Mouse (Mus musculus): ENCODE measurements around the gene Calcoco2. TPM values are rescaled to one million over a fixed set of nuclear protein-coding genes. Genes with fewer than 3 reads are reported as not detected.
"Not testable (repeated sequence)": the region's sequence is repeated elsewhere in the genome, so short reads cannot be mapped to it uniquely, and the experiment has no call there.

Gene Calcoco2
- polyA plus RNA-seq, 1 experiment from 2014 or later = not detected

- H3K36me3 ChIP-seq; H3K4me3 ChIP-seq; H3K9me3 ChIP-seq; H3K4me2 ChIP-seq (replicated peaks); ATAC-seq (ENCODE audit: low FRiP score, low read depth); H3K4me1 ChIP-seq; H3K9ac ChIP-seq; H3K27ac ChIP-seq: not testable (repeated sequence)
- peaks cover 17% of the 10 kb centered on the region for H3K27me3 ChIP-seq
- WGBS = 86% methylated on average over 3 of the region's 3 CpGs
These were observed 5.2 kb upstream of the Calcoco2 start for GRCm38 (mm10) chr11:96116925-96117324.

GRCm38 (mm10) chr11:96116116-96116515, 4.4 kb upstream of the Calcoco2 start:
- Histone ChIP-seq H3K9me3 (no peaks in the 10 kb centered on the region), H3K36me3 (no peaks in the 10 kb centered on the region), H3K4me1 (no peaks in the 10 kb centered on the region), H3K27me3 (peaks cover 8% of the 10 kb centered on the region), H3K27ac (no peak overlapping the region), H3K9ac (no peak overlapping the region), H3K4me2 (replicated peaks) (no peak overlapping the region), H3K4me3 (no peak overlapping the region)
- no peak for ATAC-seq (ENCODE audit: low FRiP score, low read depth)
- WGBS = 83% methylated on average over 3 of the region's 3 CpGs

GRCm38 (mm10) chr11:96115416-96115815, 3.7 kb upstream of the Calcoco2 start:
- Histone ChIP-seq H3K27me3 (peaks cover 4% of the 10 kb centered on the region; the same call in 1 of the 2 replicates), H3K4me3 (no peak overlapping the region), H3K9me3 (no peaks in the 10 kb centered on the region), H3K27ac (no peak overlapping the region), H3K9ac (no peak overlapping the region), H3K4me2 (replicated peaks) (no peak overlapping the region), H3K36me3 (no peaks in the 10 kb centered on the region), H3K4me1 (no peaks in the 10 kb centered on the region)
- WGBS = 92% methylated on average over 6 of the region's 6 CpGs
- no peak for ATAC-seq (ENCODE audit: low FRiP score, low read depth)

GRCm38 (mm10) chr11:96114077-96114476, 2.3 kb upstream of the Calcoco2 start:
- H3K4me3 ChIP-seq = no peak overlapping the region
- no peak overlapping the region for H3K4me2 ChIP-seq (replicated peaks)
- H3K36me3 ChIP-seq = no peaks in the 10 kb centered on the region
- H3K27me3 ChIP-seq = no peaks in the 10 kb centered on the region; the same call in 1 of the 2 replicates
- no peaks in the 10 kb centered on the region for H3K9me3 ChIP-seq
- H3K4me1 ChIP-seq = no peaks in the 10 kb centered on the region
- ATAC-seq (ENCODE audit: low FRiP score, low read depth) = no peak
- H3K9ac ChIP-seq = no peak overlapping the region
- H3K27ac ChIP-seq = no peak overlapping the region
- 61% methylated on average over 2 of the region's 2 CpGs for WGBS

- not testable (repeated sequence) for H3K4me1 ChIP-seq; H3K27ac ChIP-seq; H3K4me2 ChIP-seq (replicated peaks); H3K9me3 ChIP-seq; H3K27me3 ChIP-seq; H3K36me3 ChIP-seq; ATAC-seq (ENCODE audit: low FRiP score, low read depth); H3K9ac ChIP-seq; H3K4me3 ChIP-seq
- WGBS = 53% methylated on average over 2 of the region's 2 CpGs
These were observed 814 bp downstream of the Calcoco2 start for GRCm38 (mm10) chr11:96110950-96111349.

- ATAC-seq (ENCODE audit: low FRiP score, low read depth) = no peak
- no peaks in the 10 kb centered on the region for H3K4me1 ChIP-seq
- no peak overlapping the region for H3K27ac ChIP-seq
- no peak overlapping the region for H3K4me2 ChIP-seq (replicated peaks)
- no peaks in the 10 kb centered on the region for H3K36me3 ChIP-seq
- H3K4me3 ChIP-seq = no peak overlapping the region
- H3K27me3 ChIP-seq = no peaks in the 10 kb centered on the region
- whole genome bisulfite sequencing = 52% methylated on average over 1 of the region's 1 CpGs
- H3K9me3 ChIP-seq = no peaks in the 10 kb centered on the region
- H3K9ac ChIP-seq = no peak overlapping the region
These were observed 3.4 kb downstream of the Calcoco2 start for GRCm38 (mm10) chr11:96108376-96108775.

GRCm38 (mm10) chr11:96093361-96093760, 18.4 kb downstream of the Calcoco2 start:
- Histone ChIP-seq H3K9ac (no peak overlapping the region), H3K27ac (no peak overlapping the region), H3K36me3 (no peaks in the 10 kb centered on the region), H3K4me2 (replicated peaks) (no peak overlapping the region), H3K4me1 (no peaks in the 10 kb centered on the region), H3K27me3 (peaks cover 3% of the 10 kb centered on the region; the same call in 1 of the 2 replicates), H3K4me3 (no peak overlapping the region), H3K9me3 (no peaks in the 10 kb centered on the region)
- WGBS = 16% methylated on average over 3 of the region's 3 CpGs
- ATAC-seq (ENCODE audit: low FRiP score, low read depth) = no peak

- Histone ChIP-seq H3K27ac (no peak overlapping the region), H3K36me3 (no peaks in the 10 kb centered on the region), H3K4me2 (replicated peaks) (no peak overlapping the region)
These were observed 19.0 kb downstream of the Calcoco2 start for GRCm38 (mm10) chr11:96092674-96093291.

GRCm38 (mm10) chr11:96091073-96091472, 20.7 kb downstream of the Calcoco2 start:
- Histone ChIP-seq H3K4me1 (no peaks in the 10 kb centered on the region), H3K9me3 (no peaks in the 10 kb centered on the region; the same call in 1 of the 2 replicates), H3K36me3 (no peaks in the 10 kb centered on the region), H3K27ac (no peak overlapping the region), H3K27me3 (peaks cover 3% of the 10 kb centered on the region; the same call in 1 of the 2 replicates), H3K4me2 (replicated peaks) (no peak overlapping the region), H3K4me3 (no peak overlapping the region), H3K9ac (no peak overlapping the region)
- WGBS = 58% methylated on average over 2 of the region's 2 CpGs
- no peak for ATAC-seq (ENCODE audit: low FRiP score, low read depth)

More at GRCm38 (mm10) chr11:96092674-96093291, 19.0 kb downstream of the Calcoco2 start:
- H3K9ac ChIP-seq = no peak overlapping the region
- no peaks in the 10 kb centered on the region for H3K4me1 ChIP-seq
- H3K4me3 ChIP-seq = no peak overlapping the region
- peaks cover 3% of the 10 kb centered on the region; the same call in 1 of the 2 replicates for H3K27me3 ChIP-seq
- no peaks in the 10 kb centered on the region; the same call in 1 of the 2 replicates for H3K9me3 ChIP-seq
- WGBS = 43% methylated on average over 7 of the region's 7 CpGs
- no peak for ATAC-seq (ENCODE audit: low FRiP score, low read depth)

GRCm38 (mm10) chr11:96087981-96088380, 23.8 kb downstream of the Calcoco2 start:
- Histone ChIP-seq H3K4me1 (no peaks in the 10 kb centered on the region), H3K9ac (no peak overlapping the region), H3K4me2 (replicated peaks) (no peak overlapping the region), H3K27me3 (peaks cover 3% of the 10 kb centered on the region; the same call in 1 of the 2 replicates), H3K4me3 (no peak overlapping the region), H3K36me3 (no peaks in the 10 kb centered on the region), H3K9me3 (no peaks in the 10 kb centered on the region; the same call in 1 of the 2 replicates), H3K27ac (no peak overlapping the region)
- 84% methylated on average over 6 of the region's 6 CpGs for WGBS
- ATAC-seq (ENCODE audit: low FRiP score, low read depth) = no peak

- H3K9ac ChIP-seq = no peak overlapping the region
- H3K27ac ChIP-seq = no peak overlapping the region
- H3K27me3 ChIP-seq = no peaks in the 10 kb centered on the region
- H3K4me1 ChIP-seq = no peaks in the 10 kb centered on the region
- 78% methylated on average over 3 of the region's 3 CpGs for WGBS
- ATAC-seq (ENCODE audit: low FRiP score, low read depth) = no peak
- no peaks in the 10 kb centered on the region for H3K9me3 ChIP-seq
- H3K4me2 ChIP-seq (replicated peaks) = no peak overlapping the region
- no peaks in the 10 kb centered on the region for H3K36me3 ChIP-seq
- H3K4me3 ChIP-seq = no peak overlapping the region
These were observed 29.1 kb downstream of the Calcoco2 start for GRCm38 (mm10) chr11:96082682-96083081.

GRCm38 (mm10) chr11:96080736-96081135, 31.0 kb downstream of the Calcoco2 start:
- H3K4me1 ChIP-seq = no peaks in the 10 kb centered on the region
- no peak overlapping the region for H3K9ac ChIP-seq
- no peaks in the 10 kb centered on the region for H3K9me3 ChIP-seq
- no peak for ATAC-seq (ENCODE audit: low FRiP score, low read depth)
- H3K4me2 ChIP-seq (replicated peaks) = no peak overlapping the region
- no peaks in the 10 kb centered on the region for H3K36me3 ChIP-seq
- no peak overlapping the region for H3K27ac ChIP-seq
- no peak overlapping the region for H3K4me3 ChIP-seq
- no peaks in the 10 kb centered on the region for H3K27me3 ChIP-seq
- 66% methylated on average over 5 of the region's 5 CpGs for WGBS
